ENCODE assay signal across 8 mouse cellular contexts in the genomic region with DNA sequence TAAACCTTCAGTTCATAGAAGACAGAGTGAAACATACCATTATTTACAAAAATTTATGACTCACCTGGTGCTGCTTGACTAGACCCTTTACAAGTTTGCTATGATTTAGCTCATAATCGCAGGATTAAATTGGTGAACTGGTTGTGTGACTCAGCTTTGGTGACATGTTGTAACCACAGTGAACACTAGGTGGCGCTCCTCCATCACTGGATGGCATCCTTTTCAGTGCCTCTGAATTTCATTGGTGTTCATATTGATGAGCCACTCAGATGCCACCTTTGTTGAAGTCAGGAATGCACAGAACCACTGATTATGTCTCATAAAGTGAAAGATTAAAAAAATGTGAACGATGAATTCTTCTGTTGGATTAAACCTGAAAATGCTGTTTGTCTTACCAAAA. TPM values are rescaled to one million over a fixed set of nuclear protein-coding genes. Genes with fewer than 3 reads are reported as not detected.
DNase-seq lines count a peak whose midpoint lies in the region; ATAC-seq and TF ChIP-seq lines count a peak whose summit lies in the region.

No protein-coding gene starts in this region.

- CTCF ChIA-PET in Patski (lab: Charles Lee) = interaction anchor here (0.6 to 2.3 kb wide), 13 partner anchors 8 to 816 kb away, joined by 3 to 16 read pairs (median 7); partner anchors contain the start of gene Blzf1

- H3K4me1 ChIP-seq in lung, embryonic 15.5 days = peaks cover 14% of the 10 kb centered on the region; the same call in 1 of the 2 replicates

- no peak for ATAC-seq in Patski
- ATAC-seq in lung, embryonic 15.5 days (ENCODE audit: borderline replicate concordance, extremely low read depth, low FRiP score, low TSS enrichment) = peak; percentile 32; the same call in 1 of the 2 replicates

- H3K36me3 ChIP-seq in C2C12 (ENCODE audit: control insufficient read depth, insufficient read depth) = peaks cover 11% of the 10 kb centered on the region
- no peaks in the 10 kb centered on the region for H3K36me3 ChIP-seq in lung, embryonic 15.5 days

- no peak for DNase-seq in Patski (ENCODE audit: low read depth, low spot score)
- peak; percentile 51 for DNase-seq in cerebellum, adult 9-11 months
- DNase-seq in frontal cortex, postnatal 10 days (ENCODE audit: low spot score in 2 of 2) = peak; percentile 35 to 74
- DNase-seq in kidney, postnatal 25 days = peak; percentile 63 to 87
- DNase-seq in retina, adult 2 months (ENCODE audit: low read depth, low spot score) = peak; percentile 43
- peak; percentile 47 for DNase-seq in urinary bladder, adult 2 months (ENCODE audit: low spot score)

- H3K27me3 ChIP-seq in C2C12 (ENCODE audit: control insufficient read depth, insufficient read depth, insufficient read length) = no peaks in the 10 kb centered on the region
- H3K27me3 ChIP-seq in Patski = no peaks in the 10 kb centered on the region
- no peaks in the 10 kb centered on the region for H3K27me3 ChIP-seq in lung, embryonic 15.5 days

- WGBS in lung, embryonic 15.5 days = 27% methylated on average over 3 of the region's 3 CpGs

- H3K4me3 ChIP-seq in C2C12 (ENCODE audit: insufficient read depth, poor library complexity, severe bottlenecking) = no peak overlapping the region
- H3K4me3 ChIP-seq in lung, embryonic 15.5 days = no peak overlapping the region

- H3K4me2 ChIP-seq in lung, embryonic 15.5 days = no peak overlapping the region

- H3K79me2 ChIP-seq in C2C12 (ENCODE audit: control insufficient read depth, insufficient read depth) = no peaks in the 10 kb centered on the region

- no peak overlapping the region for H3K9ac ChIP-seq in lung, embryonic 15.5 days

- in situ Hi-C loops in Patski (cut with MboI; ENCODE audit: low pct_unique_long_range_greater_than_20kb) = loop anchor here (5.0 kb wide), 2 partner anchors 586 to 806 kb away; no protein-coding TSS in a partner anchor

- H3K9me3 ChIP-seq in lung, embryonic 15.5 days = no peaks in the 10 kb centered on the region

- POLR2A ChIA-PET in Patski (lab: Charles Lee) = no interaction called here

- TF ChIP-seq CTCF in C2C12 (IDR thresholded peaks at IDR 0.05; ENCODE audit: control insufficient read depth, insufficient read depth, insufficient read length) (peak; percentile 88), Patski (IDR thresholded peaks at IDR 0.05) (peak; percentile 80)

- H3K27ac ChIP-seq in lung, embryonic 15.5 days = no peak overlapping the region

- no peak overlapping the region for H3ac ChIP-seq in C2C12 (ENCODE audit: control insufficient read depth, insufficient read length, low read depth)

- H3K79me3 ChIP-seq in C2C12 (ENCODE audit: low read depth) = no peaks in the 10 kb centered on the region

TF ChIP-seq in C2C12, 6 proteins besides CTCF, POLR2A, EP300 and RAD21:
- TF ChIP-seq FOSL1 (IDR thresholded peaks at IDR 0.05; ENCODE audit: insufficient read depth, low read length, poor library complexity, severe bottlenecking) (no peak), MYOG (IDR thresholded peaks at IDR 0.05; ENCODE audit: control insufficient read depth, extremely low read depth, insufficient read length) (no peak), USF1 (IDR thresholded peaks at IDR 0.05; ENCODE audit: low read depth) (no peak), MAX (IDR thresholded peaks at IDR 0.05) (no peak), MYOD1 (IDR thresholded peaks at IDR 0.05; ENCODE audit: control insufficient read depth, insufficient read length, low read depth) (no peak)

RNA-seq across cellular contexts. Expression of gene Blzf1, which starts 9.4 kb away (rescaled TPM):
- 5.0 TPM for polyA plus RNA-seq in C2C12 (2012; fragmentation: generic; extraction: Trizol)
- 20.9 TPM for polyA plus RNA-seq in Patski (2021)
- 31.9 and 32.4 TPM in 2 replicates for polyA plus RNA-seq in lung, embryonic 15.5 days (2015; fragmentation: Nextera tagmentation; extraction: Ambion mirVana)
- 21.2 and 23.4 TPM in 2 replicates for polyA plus RNA-seq in urinary bladder, adult 2 months (2012; rRNA removed)

RNA-seq across cellular contexts. Expression of gene Nme7, which starts 12.8 kb away (rescaled TPM):
- 19.0 TPM for polyA plus RNA-seq in C2C12 (2012; fragmentation: generic; extraction: Trizol)
- 56.0 TPM for polyA plus RNA-seq in Patski (2021)
- polyA plus RNA-seq in lung, embryonic 15.5 days (2015; fragmentation: Nextera tagmentation; extraction: Ambion mirVana) = 43.4 and 44.1 TPM in 2 replicates
- polyA plus RNA-seq in urinary bladder, adult 2 months (2012; rRNA removed) = 14.1 and 14.9 TPM in 2 replicates

RNA-seq across cellular contexts. Expression of gene Ccdc181, which starts 41.3 kb away (rescaled TPM):
- polyA plus RNA-seq in C2C12 (2012; fragmentation: generic; extraction: Trizol) = 1.7 TPM
- 36.0 TPM for polyA plus RNA-seq in Patski (2021)
- polyA plus RNA-seq in lung, embryonic 15.5 days (2015; fragmentation: Nextera tagmentation; extraction: Ambion mirVana) = 8.1 and 8.3 TPM in 2 replicates
- 10.8 and 13.9 TPM in 2 replicates for polyA plus RNA-seq in urinary bladder, adult 2 months (2012; rRNA removed)
